In genomic region chrX:102075158-102075557, GRCm38 (mm10) we compare ENCODE assay signal across 28 mouse cellular contexts. TPM values are rescaled to one million over a fixed set of nuclear protein-coding genes. Genes with fewer than 3 reads are reported as not detected.
DNase-seq lines count a peak whose midpoint lies in the region; ATAC-seq lines count a peak whose summit lies in the region.
"Had no signal": no experiment of that assay in that cellular context is flagged by ENCODE, and none has a peak within 500 bp of the region (broad histone marks: within the 10 kb centered on the region; RNA-seq: fewer than 3 reads in every experiment).

No protein-coding gene starts in this region.

- H3K4me2 ChIP-seq in embryonic facial prominence, embryonic 12.5 days (replicated peaks): no peak overlapping the region
- H3K4me2 ChIP-seq in midbrain, embryonic 15.5 days: no peak overlapping the region
- H3K4me2 ChIP-seq in kidney, embryonic 16.5 days (replicated peaks; ENCODE audit: low read depth, low read length): no peak overlapping the region
- H3K4me2 ChIP-seq: embryonic facial prominence, embryonic 15.5 days; heart, embryonic 12.5 days; hindbrain, embryonic 15.5 days; limb, embryonic 15.5 days; lung, embryonic 14.5 days; midbrain, embryonic 13.5 days; neural tube, embryonic 15.5 days had no signal

- WGBS in embryonic facial prominence, embryonic 12.5 days: 84% methylated on average over 4 of the region's 4 CpGs
- WGBS in embryonic facial prominence, embryonic 10.5 days: 89% methylated on average over 4 of the region's 4 CpGs
- WGBS in midbrain, embryonic 10.5 days: 80% methylated on average over 4 of the region's 4 CpGs
- 78% methylated on average over 4 of the region's 4 CpGs for WGBS in midbrain, embryonic 15.5 days
- 50% methylated on average over 4 of the region's 4 CpGs for WGBS in kidney, embryonic 16.5 days

- H3K9ac ChIP-seq in embryonic facial prominence, embryonic 12.5 days: no peak overlapping the region
- no peak overlapping the region for H3K9ac ChIP-seq in midbrain, embryonic 15.5 days
- H3K9ac ChIP-seq in kidney, embryonic 16.5 days (replicated peaks; ENCODE audit: low read length): no peak overlapping the region
- H3K9ac ChIP-seq: embryonic facial prominence, embryonic 15.5 days; heart, embryonic 12.5 days; hindbrain, embryonic 15.5 days; limb, embryonic 15.5 days; liver, embryonic 14.5 days; lung, embryonic 14.5 days; midbrain, embryonic 13.5 days; neural tube, embryonic 15.5 days had no signal

- H3K4me1 ChIP-seq in embryonic facial prominence, embryonic 12.5 days: no peaks in the 10 kb centered on the region
- H3K4me1 ChIP-seq in embryonic facial prominence, embryonic 10.5 days: peaks cover 17% of the 10 kb centered on the region
- H3K4me1 ChIP-seq in midbrain, embryonic 10.5 days: peaks cover 44% of the 10 kb centered on the region
- H3K4me1 ChIP-seq in midbrain, embryonic 15.5 days: peaks cover 10% of the 10 kb centered on the region
- peaks cover 9% of the 10 kb centered on the region for H3K4me1 ChIP-seq in kidney, embryonic 16.5 days (ENCODE audit: insufficient read depth, low read length)
- H3K4me1 ChIP-seq: limb, embryonic 15.5 days had no signal

- DNase-seq in embryonic facial prominence, embryonic 10.5 days (ENCODE audit: low spot score): no peak
- DNase-seq in midbrain, embryonic 10.5 days (ENCODE audit: low spot score): no peak
- DNase-seq in kidney, postnatal 36 days: peak; percentile 34 to 50
- no peak for DNase-seq in layer of hippocampus, postnatal 14 days (ENCODE audit: low spot score in 2 of 2)
- DNase-seq in cerebellum, adult 11 months: no peak
- DNase-seq: adrenal gland, adult 8-10 months; cerebellum, adult 11-12 months; cerebellum, adult 9-11 months; heart, adult 2 months; heart, postnatal 4 days; layer of hippocampus, postnatal 36 days; lung, embryonic 14.5 days; retina, postnatal 1 day; right cerebral cortex, postnatal 14 days had no signal

- H3K36me3 ChIP-seq in embryonic facial prominence, embryonic 12.5 days: no peaks in the 10 kb centered on the region
- H3K36me3 ChIP-seq in embryonic facial prominence, embryonic 10.5 days (replicated peaks): peaks cover 31% of the 10 kb centered on the region
- peaks cover 25% of the 10 kb centered on the region for H3K36me3 ChIP-seq in midbrain, embryonic 10.5 days
- H3K36me3 ChIP-seq in midbrain, embryonic 15.5 days (replicated peaks): no peaks in the 10 kb centered on the region
- no peaks in the 10 kb centered on the region for H3K36me3 ChIP-seq in kidney, embryonic 16.5 days (ENCODE audit: insufficient read depth, low read length)
- H3K36me3 ChIP-seq: embryonic facial prominence, embryonic 15.5 days; hindbrain, embryonic 15.5 days; midbrain, embryonic 13.5 days; neural tube, embryonic 15.5 days had no signal

- H3K4me3 ChIP-seq in embryonic facial prominence, embryonic 12.5 days: no peak overlapping the region
- H3K4me3 ChIP-seq in embryonic facial prominence, embryonic 10.5 days: no peak overlapping the region
- no peak overlapping the region for H3K4me3 ChIP-seq in midbrain, embryonic 10.5 days
- H3K4me3 ChIP-seq in midbrain, embryonic 15.5 days: no peak overlapping the region
- H3K4me3 ChIP-seq in kidney, embryonic 16.5 days (ENCODE audit: low read length): no peak overlapping the region
- H3K4me3 ChIP-seq: embryonic facial prominence, embryonic 15.5 days; heart, adult 2 months; heart, embryonic 12.5 days; hindbrain, embryonic 15.5 days; limb, embryonic 10.5 days; limb, embryonic 15.5 days; midbrain, embryonic 13.5 days; neural tube, embryonic 15.5 days had no signal

- H3K27me3 ChIP-seq in embryonic facial prominence, embryonic 12.5 days: peaks cover 19% of the 10 kb centered on the region; the same call in 1 of the 2 replicates
- peaks cover 89% of the 10 kb centered on the region for H3K27me3 ChIP-seq in embryonic facial prominence, embryonic 10.5 days (replicated peaks; ENCODE audit: low read depth, poor library complexity, severe bottlenecking)
- peaks cover 94% of the 10 kb centered on the region for H3K27me3 ChIP-seq in midbrain, embryonic 10.5 days (ENCODE audit: low read depth, poor library complexity, severe bottlenecking)
- H3K27me3 ChIP-seq in midbrain, embryonic 15.5 days (replicated peaks): no peaks in the 10 kb centered on the region
- H3K27me3 ChIP-seq in kidney, embryonic 16.5 days (ENCODE audit: insufficient read depth, low read length): no peaks in the 10 kb centered on the region; the same call in 1 of the 2 replicates
- H3K27me3 ChIP-seq: CH12.LX; embryonic facial prominence, embryonic 15.5 days had no signal

- H3K27ac ChIP-seq in embryonic facial prominence, embryonic 12.5 days: peak overlapping the region; percentile 6; the same call in 1 of the 2 replicates
- H3K27ac ChIP-seq in embryonic facial prominence, embryonic 10.5 days (replicated peaks): no peak overlapping the region
- peak overlapping the region; percentile 76 for H3K27ac ChIP-seq in midbrain, embryonic 10.5 days (replicated peaks)
- no peak overlapping the region for H3K27ac ChIP-seq in midbrain, embryonic 15.5 days
- H3K27ac ChIP-seq in kidney, embryonic 16.5 days (ENCODE audit: low read length): peak overlapping the region; percentile 58; the same call in 1 of the 2 replicates
- H3K27ac ChIP-seq: embryonic facial prominence, embryonic 15.5 days; heart, adult 2 months; hindbrain, embryonic 15.5 days; limb, embryonic 10.5 days; limb, embryonic 15.5 days; liver, embryonic 14.5 days; midbrain, embryonic 13.5 days; neural tube, embryonic 15.5 days had no signal

- H3K9me3 ChIP-seq in embryonic facial prominence, embryonic 12.5 days: no peaks in the 10 kb centered on the region
- no peaks in the 10 kb centered on the region for H3K9me3 ChIP-seq in embryonic facial prominence, embryonic 10.5 days
- H3K9me3 ChIP-seq in midbrain, embryonic 10.5 days (replicated peaks): no peaks in the 10 kb centered on the region; the same call in 1 of the 2 replicates
- no peaks in the 10 kb centered on the region for H3K9me3 ChIP-seq in midbrain, embryonic 15.5 days
- no peaks in the 10 kb centered on the region for H3K9me3 ChIP-seq in kidney, embryonic 16.5 days (ENCODE audit: low read length)
- H3K9me3 ChIP-seq: embryonic facial prominence, embryonic 15.5 days; heart, embryonic 12.5 days; hindbrain, embryonic 15.5 days; limb, embryonic 10.5 days; limb, embryonic 15.5 days; midbrain, embryonic 13.5 days; neural tube, embryonic 15.5 days had no signal

- ATAC-seq in embryonic facial prominence, embryonic 12.5 days (ENCODE audit: insufficient number of reproducible peaks, insufficient read depth, low FRiP score, low TSS enrichment): no peak
- no peak for ATAC-seq in midbrain, embryonic 15.5 days (replicated peaks)
- peak; percentile 55; the same call in 1 of the 2 replicates for ATAC-seq in kidney, embryonic 16.5 days (ENCODE audit: low FRiP score, low TSS enrichment)
- ATAC-seq: forebrain, embryonic 14.5 days; inflammation-experienced regulatory T-cells, adult 6 months; midbrain, embryonic 13.5 days had no signal

RNA-seq across cellular contexts. Expression of gene Rtl5, which starts 4.1 kb away (rescaled TPM):
- 2.6 and 2.7 TPM in 2 replicates for polyA plus RNA-seq in embryonic facial prominence, embryonic 12.5 days (2016; fragmentation: Nextera tagmentation; extraction: Ambion mirVana)
- 1.9 and 3.1 TPM in 2 replicates for polyA plus RNA-seq in embryonic facial prominence, embryonic 10.5 days (2016; fragmentation: Nextera tagmentation; extraction: Ambion mirVana)
- 4.0 and 4.8 TPM in 2 replicates for polyA plus RNA-seq in midbrain, embryonic 10.5 days (2016; fragmentation: Nextera tagmentation; extraction: Ambion mirVana)
- polyA plus RNA-seq in midbrain, embryonic 15.5 days (2015; fragmentation: Nextera tagmentation; extraction: Ambion mirVana): 9.4 and 11.6 TPM in 2 replicates
- 3.4 and 3.9 TPM in 2 replicates for polyA plus RNA-seq in kidney, embryonic 16.5 days (2015; fragmentation: Nextera tagmentation; extraction: Ambion mirVana)
- 10 to 100 TPM in 1 of 2 experiments, 1 to 10 TPM in 1; 8.9 to 10.1 TPM for total RNA-seq in layer of hippocampus, postnatal 14 days (2021)

RNA-seq across cellular contexts. Expression of gene Pin4, which starts 44.1 kb away (rescaled TPM):
- polyA plus RNA-seq in embryonic facial prominence, embryonic 12.5 days (2016; fragmentation: Nextera tagmentation; extraction: Ambion mirVana): 73.9 and 77.7 TPM in 2 replicates
- 86.5 and 92.1 TPM in 2 replicates for polyA plus RNA-seq in embryonic facial prominence, embryonic 10.5 days (2016; fragmentation: Nextera tagmentation; extraction: Ambion mirVana)
- polyA plus RNA-seq in midbrain, embryonic 10.5 days (2016; fragmentation: Nextera tagmentation; extraction: Ambion mirVana): 67.8 and 70.2 TPM in 2 replicates
- 63.9 and 71.5 TPM in 2 replicates for polyA plus RNA-seq in midbrain, embryonic 15.5 days (2015; fragmentation: Nextera tagmentation; extraction: Ambion mirVana)
- polyA plus RNA-seq in kidney, embryonic 16.5 days (2015; fragmentation: Nextera tagmentation; extraction: Ambion mirVana): 56.7 and 65.1 TPM in 2 replicates
- 10 to 100 TPM; 34.4 to 39.2 TPM for total RNA-seq in layer of hippocampus, postnatal 14 days (2021)

Comparison
In these comparisons a context has a peak if more than half of its experiments do, and no peak if none do; other contexts are left out.
1. H3K27ac ChIP-seq: peak in embryonic facial prominence, embryonic 12.5 days (single experiment), midbrain, embryonic 10.5 days (single experiment) and kidney, embryonic 16.5 days (single experiment); none in embryonic facial prominence, embryonic 10.5 days (single experiment) and midbrain, embryonic 15.5 days (single experiment).
2. DNase-seq: peak in kidney, postnatal 36 days (2 of 2); none in embryonic facial prominence, embryonic 10.5 days (single experiment), midbrain, embryonic 10.5 days (single experiment), layer of hippocampus, postnatal 14 days (0 of 2) and cerebellum, adult 11 months (single experiment).